Mouse (Mus musculus): ENCODE data around the gene Fam83d. TPM values are rescaled to one million over a fixed set of nuclear protein-coding genes. Genes with fewer than 3 reads are reported as not detected.

Fam83d gene
- polyA plus RNA-seq, 1 experiment from 2014 or later = 45.4 TPM

GRCm38 (mm10) chr2:158760231-158760630 lies 7.7 kb upstream of the Fam83d start:
- no peak for ATAC-seq
- no peak overlapping the region for H3K4me3 ChIP-seq (replicated peaks)
- H3K27me3 ChIP-seq (replicated peaks) = no peaks in the 10 kb centered on the region
- no peak overlapping the region for H3K9ac ChIP-seq
- H3K27ac ChIP-seq = no peak overlapping the region
- no peak overlapping the region for H3K4me2 ChIP-seq (replicated peaks)
- no peaks in the 10 kb centered on the region; the same call in 1 of the 2 replicates for H3K4me1 ChIP-seq (replicated peaks)
- no peaks in the 10 kb centered on the region for H3K9me3 ChIP-seq
- WGBS = 71% methylated on average over 2 of the region's 2 CpGs
- no peaks in the 10 kb centered on the region for H3K36me3 ChIP-seq

GRCm38 (mm10) chr2:158762339-158762738 lies 5.6 kb upstream of the Fam83d start:
- ATAC-seq = peak; percentile 57
- no peak overlapping the region for H3K9ac ChIP-seq
- H3K4me2 ChIP-seq (replicated peaks) = no peak overlapping the region
- H3K9me3 ChIP-seq = no peaks in the 10 kb centered on the region
- no peaks in the 10 kb centered on the region for H3K36me3 ChIP-seq
- no peaks in the 10 kb centered on the region; the same call in 1 of the 2 replicates for H3K4me1 ChIP-seq (replicated peaks)
- 64% methylated on average over 5 of the region's 5 CpGs for WGBS
- H3K27ac ChIP-seq = no peak overlapping the region
- no peaks in the 10 kb centered on the region for H3K27me3 ChIP-seq (replicated peaks)
- H3K4me3 ChIP-seq (replicated peaks) = no peak overlapping the region

GRCm38 (mm10) chr2:158768350-158768749 lies 457 bp downstream of the Fam83d start:
- no peaks in the 10 kb centered on the region for H3K27me3 ChIP-seq (replicated peaks)
- ATAC-seq = peak; percentile 27
- under 1% methylated on average over 37 of the region's 37 CpGs for WGBS

GRCm38 (mm10) chr2:158768771-158769170 lies 878 bp downstream of the Fam83d start:
- peak overlapping the region; percentile 96 for H3K4me2 ChIP-seq (replicated peaks)
- no peaks in the 10 kb centered on the region for H3K36me3 ChIP-seq
- H3K9me3 ChIP-seq = no peaks in the 10 kb centered on the region
- peak; percentile 40 for ATAC-seq
- under 1% methylated on average over 5 of the region's 5 CpGs for WGBS
- H3K9ac ChIP-seq = peak overlapping the region; percentile 74
- peaks cover 33% of the 10 kb centered on the region for H3K4me1 ChIP-seq (replicated peaks)
- peak overlapping the region; percentile 81; the same call in 1 of the 2 replicates for H3K27ac ChIP-seq
- no peaks in the 10 kb centered on the region for H3K27me3 ChIP-seq (replicated peaks)
- H3K4me3 ChIP-seq (replicated peaks) = peak overlapping the region; percentile 80

More at GRCm38 (mm10) chr2:158768350-158768749, 457 bp downstream of the Fam83d start:
- Histone ChIP-seq H3K27ac (peak overlapping the region; percentile 81), H3K4me2 (replicated peaks) (peak overlapping the region; percentile 96), H3K4me1 (replicated peaks) (peaks cover 33% of the 10 kb centered on the region), H3K36me3 (no peaks in the 10 kb centered on the region), H3K9me3 (no peaks in the 10 kb centered on the region), H3K9ac (peak overlapping the region; percentile 74), H3K4me3 (replicated peaks) (peak overlapping the region; percentile 80)

- ATAC-seq = no peak
- 34% methylated on average over 13 of the region's 13 CpGs for WGBS
- Histone ChIP-seq H3K27me3 (replicated peaks) (no peaks in the 10 kb centered on the region), H3K27ac (no peak overlapping the region), H3K9me3 (no peaks in the 10 kb centered on the region), H3K4me1 (replicated peaks) (peaks cover 37% of the 10 kb centered on the region), H3K4me3 (replicated peaks) (peak overlapping the region; percentile 80), H3K9ac (peak overlapping the region; percentile 74; the same call in 1 of the 2 replicates), H3K4me2 (replicated peaks) (peak overlapping the region; percentile 96), H3K36me3 (no peaks in the 10 kb centered on the region)
Measured at GRCm38 (mm10) chr2:158770126-158770757, 2.3 kb downstream of the Fam83d start.

GRCm38 (mm10) chr2:158771066-158771763 lies 3.3 kb downstream of the Fam83d start:
- no peak overlapping the region for H3K27ac ChIP-seq
- H3K9me3 ChIP-seq = no peaks in the 10 kb centered on the region
- 37% methylated on average over 11 of the region's 11 CpGs for WGBS
- peaks cover 41% of the 10 kb centered on the region for H3K4me1 ChIP-seq (replicated peaks)
- no peak for ATAC-seq
- no peaks in the 10 kb centered on the region for H3K36me3 ChIP-seq
- peak overlapping the region; percentile 96 for H3K4me2 ChIP-seq (replicated peaks)
- peak overlapping the region; percentile 3; the same call in 1 of the 2 replicates for H3K9ac ChIP-seq
- no peaks in the 10 kb centered on the region for H3K27me3 ChIP-seq (replicated peaks)
- 0 out of 2 replicates have a peak overlapping the region, but pooled peaks have one; percentile 80 for H3K4me3 ChIP-seq (replicated peaks)

- H3K4me1 ChIP-seq (replicated peaks) = peaks cover 55% of the 10 kb centered on the region
- H3K9me3 ChIP-seq = no peaks in the 10 kb centered on the region
- H3K4me2 ChIP-seq (replicated peaks) = no peak overlapping the region
- WGBS = 90% methylated on average over 13 of the region's 13 CpGs
- no peaks in the 10 kb centered on the region for H3K27me3 ChIP-seq (replicated peaks)
- ATAC-seq = no peak
- no peak overlapping the region for H3K9ac ChIP-seq
- H3K36me3 ChIP-seq = no peaks in the 10 kb centered on the region
- H3K4me3 ChIP-seq (replicated peaks) = no peak overlapping the region
- no peak overlapping the region for H3K27ac ChIP-seq
Measured at GRCm38 (mm10) chr2:158772808-158773207, 4.9 kb downstream of the Fam83d start.

- Histone ChIP-seq H3K4me1 (replicated peaks) (peaks cover 49% of the 10 kb centered on the region), H3K27me3 (replicated peaks) (no peaks in the 10 kb centered on the region), H3K27ac (no peak overlapping the region), H3K4me2 (replicated peaks) (no peak overlapping the region), H3K36me3 (0 out of 2 replicates have a peak, but pooled peaks cover under 1% of the 10 kb centered on the region), H3K4me3 (replicated peaks) (no peak overlapping the region), H3K9ac (no peak overlapping the region), H3K9me3 (no peaks in the 10 kb centered on the region)
- 71% methylated on average over 8 of the region's 8 CpGs for WGBS
- ATAC-seq = no peak
Measured at GRCm38 (mm10) chr2:158774886-158775285, 7.0 kb downstream of the Fam83d start.

- Histone ChIP-seq H3K4me2 (replicated peaks) (no peak overlapping the region), H3K9me3 (no peaks in the 10 kb centered on the region), H3K4me1 (replicated peaks) (peaks cover 33% of the 10 kb centered on the region), H3K27ac (peak overlapping the region; percentile 9; the same call in 1 of the 2 replicates), H3K4me3 (replicated peaks) (no peak overlapping the region), H3K27me3 (replicated peaks) (no peaks in the 10 kb centered on the region), H3K36me3 (peaks cover 4% of the 10 kb centered on the region; the same call in 1 of the 2 replicates), H3K9ac (no peak overlapping the region)
- no peak for ATAC-seq
- 87% methylated on average over 4 of the region's 4 CpGs for WGBS
Measured at GRCm38 (mm10) chr2:158776716-158777115, 8.8 kb downstream of the Fam83d start.

- Histone ChIP-seq H3K4me2 (replicated peaks) (no peak overlapping the region), H3K9ac (no peak overlapping the region), H3K27ac (0 out of 2 replicates have a peak overlapping the region, but pooled peaks have one; percentile 17), H3K4me1 (replicated peaks) (peaks cover 28% of the 10 kb centered on the region), H3K27me3 (replicated peaks) (no peaks in the 10 kb centered on the region), H3K4me3 (replicated peaks) (no peak overlapping the region), H3K36me3 (peaks cover 4% of the 10 kb centered on the region; the same call in 1 of the 2 replicates), H3K9me3 (no peaks in the 10 kb centered on the region)
- WGBS = 26% methylated on average over 6 of the region's 6 CpGs
- ATAC-seq = peak; percentile 77
Measured at GRCm38 (mm10) chr2:158777490-158777889, 9.6 kb downstream of the Fam83d start.

GRCm38 (mm10) chr2:158778349-158778748 lies 10.5 kb downstream of the Fam83d start:
- Histone ChIP-seq H3K4me3 (replicated peaks) (no peak overlapping the region), H3K27me3 (replicated peaks) (no peaks in the 10 kb centered on the region), H3K36me3 (peaks cover 11% of the 10 kb centered on the region), H3K27ac (no peak overlapping the region), H3K4me2 (replicated peaks) (no peak overlapping the region), H3K4me1 (replicated peaks) (peaks cover 28% of the 10 kb centered on the region), H3K9me3 (no peaks in the 10 kb centered on the region), H3K9ac (no peak overlapping the region)
- WGBS = 50% methylated on average over 7 of the region's 7 CpGs
- ATAC-seq = no peak

- Histone ChIP-seq H3K36me3 (peaks cover 26% of the 10 kb centered on the region), H3K27ac (no peak overlapping the region), H3K9ac (no peak overlapping the region), H3K4me3 (replicated peaks) (no peak overlapping the region), H3K27me3 (replicated peaks) (no peaks in the 10 kb centered on the region), H3K9me3 (no peaks in the 10 kb centered on the region), H3K4me1 (replicated peaks) (peaks cover 21% of the 10 kb centered on the region), H3K4me2 (replicated peaks) (no peak overlapping the region)
- WGBS = 85% methylated on average over 7 of the region's 7 CpGs
- ATAC-seq = no peak
Measured at GRCm38 (mm10) chr2:158781126-158781525, 13.2 kb downstream of the Fam83d start.

All from intestine, embryonic 15.5 days (tissue).